Mouse (Mus musculus): Measurements from ENCODE around the gene Pim2. TPM values are rescaled to one million over a fixed set of nuclear protein-coding genes. Genes with fewer than 3 reads are reported as not detected.

Pim2 gene
- polyA plus RNA-seq, 1 experiment from 2014 or later: 2.0 TPM

DNA sequence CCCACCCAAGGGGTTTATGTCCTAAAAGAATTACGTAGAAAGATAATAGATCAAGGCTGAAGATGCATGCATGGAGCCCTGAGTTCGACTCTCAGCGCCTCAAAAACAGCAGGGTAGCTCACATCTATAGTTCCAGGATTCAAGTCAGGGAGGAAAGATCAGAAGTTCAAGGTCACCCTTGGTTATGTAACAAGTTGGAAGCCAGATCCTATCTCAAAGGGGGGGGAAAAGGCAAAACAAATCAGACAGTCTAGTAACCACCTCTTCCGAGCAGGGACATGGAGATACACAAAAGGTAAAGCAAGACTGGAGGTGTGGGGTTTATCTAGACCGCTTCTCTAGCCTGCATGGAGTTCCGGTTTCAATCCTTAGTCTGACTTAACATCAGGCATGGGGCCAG is 48.2 kb downstream of the Pim2 start:
- no peaks in the 10 kb centered on the region for H3K79me2 ChIP-seq (ENCODE audit: inconsistent target)
- WGBS (ENCODE audit: missing documents): 76% methylated on average over 6 of the region's 6 CpGs
- no peak overlapping the region for H3K4me3 ChIP-seq (ENCODE audit: inconsistent target)
- no peaks in the 10 kb centered on the region for H3K36me3 ChIP-seq (ENCODE audit: inconsistent target)
- H3K27ac ChIP-seq: no peak overlapping the region

DNA sequence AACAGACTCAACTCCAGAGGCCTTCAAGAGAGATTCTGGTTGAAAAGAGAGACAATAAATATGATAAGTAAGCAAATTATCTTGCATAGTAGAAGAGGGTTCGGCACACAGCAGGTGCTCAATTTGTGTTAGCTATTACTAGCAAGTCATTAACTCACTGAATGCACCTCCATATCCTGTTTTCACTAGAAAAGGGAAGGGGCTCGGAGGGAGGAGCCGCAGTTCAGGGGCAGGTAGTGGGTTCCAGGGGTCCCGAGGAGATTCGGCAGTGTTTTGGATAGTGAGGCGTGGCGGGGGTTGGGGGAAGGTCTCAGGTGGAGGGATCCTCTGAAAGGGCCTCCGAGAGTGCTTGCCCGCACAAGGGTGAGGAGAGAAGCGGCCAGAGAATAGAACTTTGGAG is 49.1 kb downstream of the Pim2 start:
- Histone ChIP-seq H3K36me3 (ENCODE audit: inconsistent target) (no peaks in the 10 kb centered on the region), H3K79me2 (ENCODE audit: inconsistent target) (no peaks in the 10 kb centered on the region), H3K4me3 (ENCODE audit: inconsistent target) (no peak overlapping the region), H3K27ac (no peak overlapping the region)
- WGBS (ENCODE audit: missing documents): 26% methylated on average over 10 of the region's 10 CpGs

DNA sequence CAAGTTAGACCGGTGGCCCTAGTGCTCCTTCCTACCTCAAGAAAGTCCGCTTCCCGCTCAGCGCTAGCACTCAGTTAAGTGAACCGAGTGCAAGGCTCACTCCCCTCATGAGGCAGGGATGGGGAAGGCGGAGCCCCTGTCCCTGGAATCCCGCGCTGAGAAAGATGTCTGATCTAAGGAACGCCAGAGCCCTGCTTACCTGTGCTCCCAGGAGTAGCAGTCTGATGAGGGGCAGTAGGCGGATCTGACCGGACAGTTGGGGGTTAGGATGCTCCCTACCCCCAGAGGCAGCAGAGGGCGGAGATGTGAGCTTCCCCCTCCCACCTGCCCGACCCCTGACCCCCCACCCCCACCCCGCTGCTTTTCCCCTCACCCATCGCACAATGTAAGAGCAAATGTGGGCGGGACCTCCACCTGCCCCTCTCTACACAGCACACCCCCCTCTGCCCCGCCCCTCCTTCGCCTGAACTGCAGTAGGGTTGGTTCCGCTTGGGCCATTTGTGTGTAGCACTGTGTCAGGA is 50.3 kb downstream of the Pim2 start, which contains the start of gene Eras:
Gene Eras (minus strand): TSS at position 338 of the 521 bp plus-strand sequence.
- WGBS (ENCODE audit: missing documents): 41% methylated on average over 12 of the region's 19 CpGs
- Histone ChIP-seq H3K27ac (no peak within 1 kb of the TSS), H3K79me2 (ENCODE audit: inconsistent target) (no peaks in the 10 kb centered on the region), H3K36me3 (ENCODE audit: inconsistent target) (no peaks in the 10 kb centered on the region), H3K4me3 (ENCODE audit: inconsistent target) (no peak within 1 kb of the TSS)

Other genes with a start within 250 kb of the Pim2 start
- gene Syp, start 239.8 kb upstream of the Pim2 start, polyA plus RNA-seq (2018): 0.78 to 1.6 TPM (median 1.4 TPM) in 3 replicates
- 3.0 to 3.4 TPM (median 3.2 TPM) in 3 replicates for gene Prickle3, start 221.0 kb upstream of the Pim2 start, polyA plus RNA-seq (2018)
- gene Plp2, start 206.9 kb upstream of the Pim2 start, polyA plus RNA-seq (2018): 83.8 to 185 TPM (median 133 TPM) in 3 replicates
- gene Magix, start 197.0 kb upstream of the Pim2 start, polyA plus RNA-seq (2018): 0.14 TPM in 1 of 3 replicates, not detected in the others
- gene Gpkow, start 181.1 kb upstream of the Pim2 start, polyA plus RNA-seq (2018): 27.4 to 38.3 TPM (median 28.0 TPM) in 3 replicates
- 9.5 to 25.3 TPM (median 21.1 TPM) in 3 replicates for gene Wdr45, start 163.9 kb upstream of the Pim2 start, polyA plus RNA-seq (2018)
- not detected in 3 replicates for gene Gm45208, start 156.0 kb upstream of the Pim2 start, polyA plus RNA-seq (2018)
- gene Praf2, start 149.8 kb upstream of the Pim2 start, polyA plus RNA-seq (2018): 7.2 to 12.3 TPM (median 7.3 TPM) in 3 replicates
- 0.39 to 1.6 TPM (median 1.6 TPM) in 3 replicates for gene Ccdc120, start 127.4 kb upstream of the Pim2 start, polyA plus RNA-seq (2018)
- 100 to 140 TPM (median 106 TPM) in 3 replicates for gene Tfe3, start 115.7 kb upstream of the Pim2 start, polyA plus RNA-seq (2018)
- gene Gripap1, start 88.5 kb upstream of the Pim2 start, polyA plus RNA-seq (2018): 44.1 to 48.5 TPM (median 47.1 TPM) in 3 replicates
- gene Kcnd1, start 56.0 kb upstream of the Pim2 start, polyA plus RNA-seq (2018): 0.03 to 0.06 TPM (median 0.04 TPM) in 3 replicates
- 38.8 to 69.0 TPM (median 61.3 TPM) in 3 replicates for gene Otud5, start 36.9 kb upstream of the Pim2 start, polyA plus RNA-seq (2018)
- gene Slc35a2, start 5.8 kb downstream of the Pim2 start, polyA plus RNA-seq (2018): 10.3 to 26.7 TPM (median 19.8 TPM) in 3 replicates
- gene Pqbp1, start 21.0 kb downstream of the Pim2 start, polyA plus RNA-seq (2018): 46.6 to 136 TPM (median 62.4 TPM) in 3 replicates
- 7.5 to 12.2 TPM (median 10.3 TPM) in 3 replicates for gene Timm17b, start 21.1 kb downstream of the Pim2 start, polyA plus RNA-seq (2018)
- gene Gm10491, start 29.6 kb downstream of the Pim2 start, polyA plus RNA-seq (2018): not detected in 3 replicates
- gene Gm10490, start 31.3 kb downstream of the Pim2 start, polyA plus RNA-seq (2018): not detected in 3 replicates
- gene Pcsk1n, start 41.6 kb downstream of the Pim2 start, polyA plus RNA-seq (2018): not detected in 3 replicates
- not detected in 3 replicates for gene Eras, start 50.3 kb downstream of the Pim2 start, polyA plus RNA-seq (2018)
- 6.9 to 9.1 TPM (median 7.1 TPM) in 3 replicates for gene Hdac6, start 69.6 kb downstream of the Pim2 start, polyA plus RNA-seq (2018)
- gene Gata1, start 99.8 kb downstream of the Pim2 start, polyA plus RNA-seq (2018): 0.14 TPM in 1 of 3 replicates, not detected in the others
- gene Glod5, start 140.2 kb downstream of the Pim2 start, polyA plus RNA-seq (2018): not detected in 3 replicates
- gene Suv39h1, start 196.5 kb downstream of the Pim2 start, polyA plus RNA-seq (2018): 9.2 to 19.9 TPM (median 11.6 TPM) in 3 replicates
- 81.5 to 139 TPM (median 109 TPM) in 3 replicates for gene Was, start 212.2 kb downstream of the Pim2 start, polyA plus RNA-seq (2018)

All from macrophage (primary cell).